ENCODE assay signal across 13 mouse cellular contexts in the genomic region with DNA sequence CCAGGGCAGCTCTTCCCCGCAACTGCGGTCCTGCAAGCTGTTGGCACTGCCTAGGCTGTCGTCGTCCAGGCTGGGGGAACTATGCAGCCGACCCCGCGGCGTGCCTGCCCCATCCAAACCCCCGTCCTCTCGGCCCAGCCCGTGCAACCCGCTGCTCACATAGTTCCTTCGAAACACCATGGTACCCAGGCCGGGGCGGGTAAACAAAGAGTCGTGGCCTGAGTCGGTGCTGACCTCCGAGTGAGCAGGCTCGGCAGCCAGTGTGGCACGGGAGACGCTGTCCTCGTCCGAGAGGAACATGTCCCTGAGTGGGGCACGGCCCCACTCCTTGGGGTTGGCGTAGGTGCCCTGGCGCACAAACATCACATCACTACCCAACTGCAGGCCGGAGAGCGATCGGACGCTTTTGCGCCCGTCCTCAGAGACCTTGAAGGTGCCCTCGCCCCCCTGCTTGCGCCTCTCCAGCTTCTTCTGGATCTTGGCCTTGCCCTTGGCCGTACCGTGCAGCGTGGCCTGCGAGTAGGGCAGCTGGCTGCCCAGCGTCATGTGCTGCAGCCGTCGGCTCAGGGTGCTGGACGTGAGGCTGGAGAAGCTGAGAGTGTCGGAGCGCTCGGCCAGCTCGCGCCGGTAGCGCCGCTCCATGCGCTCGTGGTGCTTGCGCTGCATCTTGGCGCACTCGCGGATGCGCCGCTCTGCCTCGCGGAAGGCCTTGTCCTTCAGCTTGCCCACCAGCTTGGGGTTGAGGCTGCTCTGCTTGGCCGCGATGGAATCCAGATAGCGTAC. TPM values are rescaled to one million over a fixed set of nuclear protein-coding genes. Genes with fewer than 3 reads are reported as not detected.
DNase-seq lines count a peak whose midpoint lies in the region; ATAC-seq and TF ChIP-seq lines count a peak whose summit lies in the region.
"Had no signal": no experiment of that assay in that cellular context is flagged by ENCODE, and none has a peak within 500 bp of the region (broad histone marks: within the 10 kb centered on the region; RNA-seq: fewer than 3 reads in every experiment).

No protein-coding gene starts in this region.

- no peak overlapping the region for H3K27ac ChIP-seq in heart, embryonic 11.5 days (ENCODE audit: low read depth, low read length)
- H3K27ac ChIP-seq in forebrain, embryonic 15.5 days (replicated peaks) = no peak overlapping the region
- H3K27ac ChIP-seq in midbrain, embryonic 12.5 days (replicated peaks) = no peak overlapping the region
- H3K27ac ChIP-seq: limb, embryonic 15.5 days had no signal

- no peak for TF ChIP-seq CTCF in G1E (IDR thresholded peaks at IDR 0.05; ENCODE audit: low read depth, low read length)

- no peak for ATAC-seq in heart, embryonic 11.5 days (replicated peaks; ENCODE audit: insufficient number of reproducible peaks, low FRiP score, low TSS enrichment)
- no peak for ATAC-seq in G1E (ENCODE audit: extremely low read depth, insufficient number of reproducible peaks, low FRiP score, poor library complexity, severe bottlenecking)
- no peak for ATAC-seq in forebrain, embryonic 15.5 days (replicated peaks)
- no peak for ATAC-seq in midbrain, embryonic 12.5 days (ENCODE audit: low FRiP score, low read depth)
- no peak for ATAC-seq in erythroid progenitor cell, adult 5-6 weeks (replicated peaks; ENCODE audit: low FRiP score, poor library complexity, severe bottlenecking)

- DNase-seq in heart, postnatal 10 days = no peak
- DNase-seq in G1E (ENCODE audit: low spot score) (no peak), MN1 (ENCODE audit: low spot score) (no peak)
- no peak for DNase-seq in left cerebral cortex, adult 11 months (ENCODE audit: low spot score)
- DNase-seq: gastrocnemius, postnatal 14 days; right cerebral cortex, postnatal 25 days had no signal

- no peaks in the 10 kb centered on the region for H3K36me3 ChIP-seq in heart, embryonic 11.5 days (ENCODE audit: control insufficient read depth, insufficient read depth, low read length)
- H3K36me3 ChIP-seq in G1E (replicated peaks) = no peaks in the 10 kb centered on the region
- H3K36me3 ChIP-seq in forebrain, embryonic 15.5 days = no peaks in the 10 kb centered on the region
- H3K36me3 ChIP-seq in midbrain, embryonic 12.5 days = no peaks in the 10 kb centered on the region
- H3K36me3 ChIP-seq: limb, embryonic 15.5 days had no signal

- peak overlapping the region; percentile 19 for H3K4me3 ChIP-seq in heart, embryonic 11.5 days (ENCODE audit: low read depth, low read length)
- 0 out of 2 replicates have a peak overlapping the region, but pooled peaks have one; percentile 8 for H3K4me3 ChIP-seq in G1E (ENCODE audit: low read depth, low read length)
- H3K4me3 ChIP-seq in forebrain, embryonic 15.5 days = no peak overlapping the region; the same call in 1 of the 2 replicates
- peak overlapping the region; percentile 12 for H3K4me3 ChIP-seq in midbrain, embryonic 12.5 days
- H3K4me3 ChIP-seq: limb, embryonic 15.5 days had no signal

- 6% methylated on average over 63 of the region's 63 CpGs for WGBS in heart, embryonic 11.5 days (ENCODE audit: insufficient replicate concordance)
- WGBS in forebrain, embryonic 15.5 days = 5% methylated on average over 63 of the region's 63 CpGs
- 4% methylated on average over 63 of the region's 63 CpGs for WGBS in midbrain, embryonic 12.5 days

- intact Hi-C loops in heart, postnatal 10 days (cut with DNase I) = no loop called here

- H3K4me2 ChIP-seq in heart, embryonic 11.5 days = peak overlapping the region; percentile 29
- peak overlapping the region; percentile 5; the same call in 1 of the 2 replicates for H3K4me2 ChIP-seq in forebrain, embryonic 15.5 days (replicated peaks)
- peak overlapping the region; percentile 23 for H3K4me2 ChIP-seq in midbrain, embryonic 12.5 days (replicated peaks)
- H3K4me2 ChIP-seq: limb, embryonic 15.5 days had no signal

- peaks cover 12% of the 10 kb centered on the region for H3K4me1 ChIP-seq in heart, embryonic 11.5 days (ENCODE audit: control insufficient read depth, insufficient read depth, low read length)
- H3K4me1 ChIP-seq in G1E (ENCODE audit: insufficient read depth, low read depth, low read length) = peaks cover 4% of the 10 kb centered on the region; the same call in 1 of the 2 replicates
- H3K4me1 ChIP-seq in forebrain, embryonic 15.5 days = peaks cover 31% of the 10 kb centered on the region
- H3K4me1 ChIP-seq in midbrain, embryonic 12.5 days = peaks cover 27% of the 10 kb centered on the region

- H3K9ac ChIP-seq in heart, embryonic 11.5 days (ENCODE audit: low read depth, low read length) = peak overlapping the region; percentile 28; the same call in 1 of the 2 replicates
- H3K9ac ChIP-seq in forebrain, embryonic 15.5 days (replicated peaks) = no peak overlapping the region
- no peak overlapping the region for H3K9ac ChIP-seq in midbrain, embryonic 12.5 days (replicated peaks)
- H3K9ac ChIP-seq: limb, embryonic 15.5 days had no signal

- H3K27me3 ChIP-seq in heart, embryonic 11.5 days (ENCODE audit: control insufficient read depth, insufficient read depth, low read length) = peaks cover 94% of the 10 kb centered on the region
- H3K27me3 ChIP-seq in G1E (ENCODE audit: insufficient read depth, low read length) = peaks cover 49% of the 10 kb centered on the region
- H3K27me3 ChIP-seq in forebrain, embryonic 15.5 days = peaks cover 92% of the 10 kb centered on the region
- peaks cover 100% of the 10 kb centered on the region for H3K27me3 ChIP-seq in midbrain, embryonic 12.5 days

- H3K9me3 ChIP-seq in heart, embryonic 11.5 days (replicated peaks; ENCODE audit: control insufficient read depth, low read length) = no peaks in the 10 kb centered on the region
- H3K9me3 ChIP-seq in G1E (replicated peaks) = no peaks in the 10 kb centered on the region
- H3K9me3 ChIP-seq in forebrain, embryonic 15.5 days = no peaks in the 10 kb centered on the region
- no peaks in the 10 kb centered on the region for H3K9me3 ChIP-seq in midbrain, embryonic 12.5 days
- H3K9me3 ChIP-seq: limb, embryonic 15.5 days had no signal

RNA-seq across cellular contexts. Expression of gene Ush1g, which starts 3.4 kb away (rescaled TPM):
- 0.06 and 0.17 TPM in 2 replicates for polyA plus RNA-seq in heart, embryonic 11.5 days (2014; fragmentation: Nextera tagmentation; extraction: Ambion mirVana)
- total RNA-seq in heart, postnatal 10 days (2021) = under 1 TPM; 0.07 to 0.12 TPM
- total RNA-seq in G1E (2014; fragmentation: Nextera tagmentation) = not detected in 2 replicates
- 0.05 and 0.06 TPM in 2 replicates for total RNA-seq in G1E (2017)
- polyA plus RNA-seq in G1E (2012) = not detected in 2 replicates
- polyA plus RNA-seq in forebrain, embryonic 15.5 days (2015; fragmentation: Nextera tagmentation; extraction: Ambion mirVana) = 0.05 TPM in 1 of 2 replicates, not detected in the other
- polyA plus RNA-seq in midbrain, embryonic 12.5 days (2016; fragmentation: Nextera tagmentation; extraction: Ambion mirVana) = 0.05 TPM in 1 of 2 replicates, not detected in the other
- not detected in 2 replicates for total RNA-seq in erythroid progenitor cell, adult 5-6 weeks (2015; ENCODE audit: low replicate concordance)
- total RNA-seq in erythroid progenitor cell, adult 5-6 weeks (2017; ENCODE audit: low replicate concordance) = not detected in 2 replicates
- total RNA-seq: megakaryocyte, adult 5-6 weeks had no signal

RNA-seq across cellular contexts. Expression of gene Otop2, which starts 11.5 kb away (rescaled TPM):
- polyA plus RNA-seq in heart, embryonic 11.5 days (2014; fragmentation: Nextera tagmentation; extraction: Ambion mirVana) = not detected in 2 replicates
- total RNA-seq in heart, postnatal 10 days (2021) = not detected
- total RNA-seq in G1E (2014; fragmentation: Nextera tagmentation) (not detected in 2 replicates), G1E (2017) (not detected in 2 replicates)
- not detected in 2 replicates for polyA plus RNA-seq in G1E (2012)
- polyA plus RNA-seq in forebrain, embryonic 15.5 days (2015; fragmentation: Nextera tagmentation; extraction: Ambion mirVana) = 0.08 TPM in 1 of 2 replicates, not detected in the other
- not detected in 2 replicates for polyA plus RNA-seq in midbrain, embryonic 12.5 days (2016; fragmentation: Nextera tagmentation; extraction: Ambion mirVana)
- not detected in 2 replicates for total RNA-seq in erythroid progenitor cell, adult 5-6 weeks (2015; ENCODE audit: low replicate concordance)
- total RNA-seq in erythroid progenitor cell, adult 5-6 weeks (2017; ENCODE audit: low replicate concordance) = not detected in 2 replicates
- total RNA-seq: adrenal gland, adult 18-20 months; gastrocnemius, postnatal 14 days; megakaryocyte, adult 5-6 weeks had no signal

RNA-seq across cellular contexts. Expression of gene Otop3, which starts 16.1 kb away (rescaled TPM):
- not detected in 2 replicates for polyA plus RNA-seq in heart, embryonic 11.5 days (2014; fragmentation: Nextera tagmentation; extraction: Ambion mirVana)
- total RNA-seq in heart, postnatal 10 days (2021) = not detected
- not detected in 2 replicates for total RNA-seq in G1E (2014; fragmentation: Nextera tagmentation)
- total RNA-seq in G1E (2017) = not detected in 2 replicates
- polyA plus RNA-seq in G1E (2012) = not detected in 2 replicates
- 0.10 and 0.25 TPM in 2 replicates for polyA plus RNA-seq in forebrain, embryonic 15.5 days (2015; fragmentation: Nextera tagmentation; extraction: Ambion mirVana)
- 0.28 and 0.43 TPM in 2 replicates for polyA plus RNA-seq in midbrain, embryonic 12.5 days (2016; fragmentation: Nextera tagmentation; extraction: Ambion mirVana)
- total RNA-seq in erythroid progenitor cell, adult 5-6 weeks (2015; ENCODE audit: low replicate concordance) = not detected in 2 replicates
- not detected in 2 replicates for total RNA-seq in erythroid progenitor cell, adult 5-6 weeks (2017; ENCODE audit: low replicate concordance)
- total RNA-seq: adrenal gland, adult 18-20 months; gastrocnemius, postnatal 14 days; megakaryocyte, adult 5-6 weeks had no signal

RNA-seq across cellular contexts. Expression of gene Fads6, which starts 21.0 kb away (rescaled TPM):
- 0.89 and 1.2 TPM in 2 replicates for polyA plus RNA-seq in heart, embryonic 11.5 days (2014; fragmentation: Nextera tagmentation; extraction: Ambion mirVana)
- 1 to 10 TPM in 1 of 2 experiments, under 1 TPM in 1; 0.89 to 1.2 TPM for total RNA-seq in heart, postnatal 10 days (2021)
- total RNA-seq in G1E (2014; fragmentation: Nextera tagmentation) (not detected in 2 replicates), G1E (2017) (0.06 and 0.38 TPM in 2 replicates)
- not detected in 2 replicates for polyA plus RNA-seq in G1E (2012)
- polyA plus RNA-seq in forebrain, embryonic 15.5 days (2015; fragmentation: Nextera tagmentation; extraction: Ambion mirVana) = 0.37 TPM in 2 replicates
- 0.11 and 0.18 TPM in 2 replicates for polyA plus RNA-seq in midbrain, embryonic 12.5 days (2016; fragmentation: Nextera tagmentation; extraction: Ambion mirVana)
- not detected in 2 replicates for total RNA-seq in erythroid progenitor cell, adult 5-6 weeks (2015; ENCODE audit: low replicate concordance)
- 0.45 and 0.64 TPM in 2 replicates for total RNA-seq in erythroid progenitor cell, adult 5-6 weeks (2017; ENCODE audit: low replicate concordance)

RNA-seq across cellular contexts. Expression of gene Fdxr, which starts 41.6 kb away (rescaled TPM):
- 10.0 and 12.0 TPM in 2 replicates for polyA plus RNA-seq in heart, embryonic 11.5 days (2014; fragmentation: Nextera tagmentation; extraction: Ambion mirVana)
- 1 to 10 TPM; 7.7 to 9.1 TPM for total RNA-seq in heart, postnatal 10 days (2021)
- total RNA-seq in G1E (2014; fragmentation: Nextera tagmentation) (3.7 and 10.4 TPM in 2 replicates), G1E (2017) (10.7 and 11.1 TPM in 2 replicates)
- polyA plus RNA-seq in G1E (2012) = 32.2 and 36.3 TPM in 2 replicates
- 23.9 and 24.0 TPM in 2 replicates for polyA plus RNA-seq in forebrain, embryonic 15.5 days (2015; fragmentation: Nextera tagmentation; extraction: Ambion mirVana)
- 15.9 and 18.4 TPM in 2 replicates for polyA plus RNA-seq in midbrain, embryonic 12.5 days (2016; fragmentation: Nextera tagmentation; extraction: Ambion mirVana)
- 1.3 and 16.6 TPM in 2 replicates for total RNA-seq in erythroid progenitor cell, adult 5-6 weeks (2015; ENCODE audit: low replicate concordance)
- total RNA-seq in erythroid progenitor cell, adult 5-6 weeks (2017; ENCODE audit: low replicate concordance) = 1.4 and 3.2 TPM in 2 replicates
